Mouse (Mus musculus): Measurements from ENCODE around the gene Wdr62.

DNA sequence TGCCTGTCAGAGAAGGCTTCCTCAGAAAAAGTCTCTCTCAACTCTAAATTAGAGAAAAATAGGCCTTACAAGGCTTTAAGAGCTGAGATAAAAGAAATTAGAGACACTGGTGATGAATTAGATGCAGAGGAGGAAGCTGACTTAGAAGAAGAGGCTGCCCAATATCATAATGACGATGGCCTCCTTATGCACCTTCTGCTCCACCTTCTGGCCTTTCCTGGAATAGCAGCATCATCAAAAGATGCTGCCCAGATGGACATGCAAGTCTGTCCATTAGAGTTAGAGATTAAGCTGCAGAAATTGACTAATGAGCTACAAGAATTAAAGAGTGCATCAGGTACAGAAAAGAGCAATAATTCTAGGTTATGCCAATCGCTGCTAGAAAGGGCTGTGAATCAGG, 74.8 kb downstream of the Wdr62 start:
- TF ChIP-seq EP300 (IDR thresholded peaks at IDR 0.05; ENCODE audit: insufficient read depth, low read depth, low read length) (no peak), CTCF (IDR thresholded peaks at IDR 0.05; ENCODE audit: low read depth, low read length) (peak; percentile 44)

Data from ES-Bruce4 (cell line).